Mouse (Mus musculus) kidney, postnatal 25 days (tissue): ENCODE results near the gene Aatk.
A peak's percentile ranks its signal among the peaks of the same experiment; 100 is the strongest.

Source experiments
- DNase-seq, 2 experiments: peaks; one replicate each; pipeline ENCODE4 v3.0.0; 2021; ENCODE audit warnings: mixed read lengths in 2 of 2

Aatk gene

GRCm38 (mm10) chr11:120021367-120021766 is 25.6 kb downstream of the Aatk start:
- DNase-seq: no peak

GRCm38 (mm10) chr11:120019542-120020440 is 27.2 kb downstream of the Aatk start:
- DNase-seq: no peak

GRCm38 (mm10) chr11:120017011-120017410 is 30.0 kb downstream of the Aatk start:
- DNase-seq: no peak

GRCm38 (mm10) chr11:120014758-120015157 is 32.2 kb downstream of the Aatk start:
- DNase-seq: no peak

DNA sequence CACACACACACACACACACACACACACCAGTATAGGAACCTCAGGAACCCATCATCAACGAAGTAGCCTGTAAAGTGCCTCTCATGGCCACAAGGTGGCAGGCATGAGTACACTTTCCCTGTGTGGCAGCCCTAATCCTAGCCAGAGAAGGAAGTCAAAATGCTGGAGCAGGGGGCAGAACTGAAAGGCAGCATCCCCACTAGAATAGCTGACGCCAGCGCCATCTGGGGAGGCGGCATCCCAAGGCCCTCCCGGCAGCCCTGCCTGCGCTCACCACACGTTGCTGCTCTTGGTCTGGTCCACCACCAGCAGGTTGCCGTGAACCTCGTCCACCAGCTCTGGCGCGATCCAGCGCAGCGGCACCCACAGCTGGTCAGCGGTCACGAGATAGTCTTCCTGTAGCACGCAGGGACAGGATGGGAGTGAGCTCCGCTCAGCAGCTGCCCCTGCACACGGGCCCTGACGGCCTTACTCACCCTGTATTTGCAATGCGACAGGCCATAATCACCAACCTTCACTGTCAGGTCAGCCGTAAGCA is 33.7 kb downstream of the Aatk start:
- peak; percentile 84 to 89 for DNase-seq

- DNase-seq: no peak
Observed at GRCm38 (mm10) chr11:120012702-120013101, 34.3 kb downstream of the Aatk start.

- no peak for DNase-seq
Observed at GRCm38 (mm10) chr11:120011761-120012560, 35.0 kb downstream of the Aatk start.

- DNase-seq: no peak
Observed at GRCm38 (mm10) chr11:120011114-120011760, 35.7 kb downstream of the Aatk start.

DNA sequence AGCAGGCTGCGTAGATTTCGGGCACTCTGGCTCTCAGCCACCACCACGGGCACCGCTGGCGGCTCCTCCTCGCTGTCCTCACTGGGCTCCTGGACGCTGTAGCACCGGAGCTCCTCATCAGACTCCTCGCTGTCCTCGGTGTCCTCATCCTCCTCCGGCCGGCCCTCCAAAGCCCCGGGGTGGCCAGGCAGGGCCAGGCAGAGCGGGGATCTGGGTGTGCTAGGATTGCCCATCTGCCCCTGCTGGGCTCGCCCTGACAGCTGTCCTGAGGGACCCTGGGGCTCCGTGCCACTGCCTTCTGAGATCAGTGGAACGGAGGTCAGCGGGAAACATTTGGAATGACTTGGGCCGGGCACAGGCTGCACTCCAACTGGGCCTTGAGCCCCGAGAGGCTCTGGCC is 37.0 kb downstream of the Aatk start:
- DNase-seq: no peak

- no peak for DNase-seq
Observed at GRCm38 (mm10) chr11:120008956-120009355, 38.0 kb downstream of the Aatk start.

GRCm38 (mm10) chr11:120008501-120008900 is 38.5 kb downstream of the Aatk start:
- DNase-seq: no peak

- peak; percentile 86 to 90 for DNase-seq
Observed at GRCm38 (mm10) chr11:120007496-120008080, 39.4 kb downstream of the Aatk start.

GRCm38 (mm10) chr11:120005434-120006317 is 41.3 kb downstream of the Aatk start:
- DNase-seq: no peak

DNA sequence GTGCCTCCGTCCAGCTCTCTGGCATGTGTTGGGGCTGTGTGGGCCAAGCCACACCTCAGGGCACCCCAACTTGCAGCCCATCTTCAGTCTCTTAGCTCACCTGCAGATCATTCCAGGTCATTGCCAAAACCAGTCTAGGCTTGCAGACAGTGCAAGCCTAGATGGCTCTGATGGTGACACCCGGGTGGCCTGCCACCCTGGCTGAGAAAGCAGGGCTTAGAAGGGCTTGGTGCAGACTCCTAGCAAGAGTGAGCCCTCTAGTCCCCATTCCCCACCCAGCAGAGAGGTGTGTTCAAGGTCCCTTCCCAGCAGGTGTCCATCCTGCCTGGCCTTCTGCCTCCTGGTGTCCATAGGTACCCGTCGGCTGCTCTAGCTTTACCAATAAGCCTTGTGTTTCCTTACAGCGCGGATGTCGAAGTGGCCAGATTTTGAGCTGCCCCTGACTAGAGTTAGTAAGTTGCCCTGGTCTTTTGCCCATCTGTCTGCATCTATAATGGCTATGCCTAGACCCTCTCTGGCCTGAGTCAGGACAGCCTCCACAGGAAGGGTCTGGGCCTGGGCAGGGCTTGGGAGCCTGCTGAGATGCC is 44.2 kb downstream of the Aatk start:
- no peak for DNase-seq

GRCm38 (mm10) chr11:120002041-120002440 is 44.9 kb downstream of the Aatk start:
- DNase-seq: no peak

GRCm38 (mm10) chr11:119997351-119997750 is 49.6 kb downstream of the Aatk start:
- no peak for DNase-seq

DNA sequence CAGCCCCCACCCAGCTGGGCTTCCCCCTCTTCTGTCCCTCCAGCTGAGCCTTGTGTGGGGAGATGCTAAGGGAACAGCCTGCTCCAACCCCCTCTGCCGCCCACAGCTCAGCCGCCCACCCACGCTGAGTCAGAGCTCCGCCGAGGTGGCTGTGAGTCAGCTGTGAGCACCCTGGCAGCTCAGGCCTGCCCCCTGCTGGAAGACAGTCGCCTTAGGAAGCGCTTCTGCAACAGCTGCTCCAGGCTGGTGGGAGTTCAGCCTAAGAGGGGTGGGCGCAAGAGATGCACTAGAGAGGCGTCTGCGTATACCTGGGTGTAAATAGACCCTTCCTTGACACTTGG is 55.7 kb downstream of the Aatk start:
- DNase-seq: peak; percentile 88 to 93

- no peak for DNase-seq
Observed at GRCm38 (mm10) chr11:119990658-119991337, 56.2 kb downstream of the Aatk start.

GRCm38 (mm10) chr11:119989115-119989564 is 57.8 kb downstream of the Aatk start:
- peak in 1 of 2 experiments; percentile 36 for DNase-seq

- peak; percentile 81 to 91 for DNase-seq
Observed at GRCm38 (mm10) chr11:119988391-119988790, 58.6 kb downstream of the Aatk start.
